In genomic region chr3:121532176-121532575, GRCm38 (mm10) we compare ENCODE assay signal across 7 mouse cellular contexts. TPM values are rescaled to one million over a fixed set of nuclear protein-coding genes. Genes with fewer than 3 reads are reported as not detected.
DNase-seq lines count a peak whose midpoint lies in the region; ATAC-seq and TF ChIP-seq lines count a peak whose summit lies in the region.

TSS of gene Slc44a3 (minus strand) at chr3:121532404.

- WGBS in forebrain, embryonic 16.5 days, result 1% methylated on average over 24 of the region's 24 CpGs
- WGBS in stomach, embryonic 14.5 days, result 6% methylated on average over 24 of the region's 24 CpGs

- peak within 1 kb of the TSS; percentile 62 for H3K9ac ChIP-seq in ES-Bruce4 (ENCODE audit: low read depth, poor library complexity, severe bottlenecking)
- peak within 1 kb of the TSS; percentile 36; the same call in 1 of the 2 replicates for H3K9ac ChIP-seq in forebrain, embryonic 16.5 days (replicated peaks; ENCODE audit: low read depth, low read length)
- H3K9ac ChIP-seq in stomach, embryonic 14.5 days (replicated peaks; ENCODE audit: low read depth, low read length), result peak within 1 kb of the TSS; percentile 25; the same call in 1 of the 2 replicates

- H3K4me3 ChIP-seq in ES-Bruce4 (ENCODE audit: low read depth, low read length), result peak within 1 kb of the TSS; percentile 69
- peak within 1 kb of the TSS; percentile 13 for H3K4me3 ChIP-seq in forebrain, embryonic 16.5 days (replicated peaks; ENCODE audit: low read length)
- peak within 1 kb of the TSS; percentile 34 for H3K4me3 ChIP-seq in stomach, embryonic 14.5 days (ENCODE audit: low read depth, low read length)

- peak within 1 kb of the TSS; percentile 27 for H3K4me2 ChIP-seq in forebrain, embryonic 16.5 days (ENCODE audit: low read length)
- H3K4me2 ChIP-seq in stomach, embryonic 14.5 days (replicated peaks; ENCODE audit: low read depth, low read length), result peak within 1 kb of the TSS; percentile 48

- no peak for TF ChIP-seq POLR2A in ES-Bruce4 (IDR thresholded peaks at IDR 0.05; ENCODE audit: insufficient read depth, low read length)

- no peaks in the 10 kb centered on the region for H3K9me3 ChIP-seq in ES-Bruce4 (replicated peaks; ENCODE audit: control insufficient read depth, insufficient read depth, low read length, poor library complexity, severe bottlenecking)
- no peaks in the 10 kb centered on the region for H3K9me3 ChIP-seq in forebrain, embryonic 16.5 days (ENCODE audit: control insufficient read depth, low read length)
- H3K9me3 ChIP-seq in stomach, embryonic 14.5 days (ENCODE audit: control insufficient read depth, low read depth, low read length), result no peaks in the 10 kb centered on the region

- H3K27me3 ChIP-seq in ES-Bruce4 (ENCODE audit: control insufficient read depth, insufficient read depth, low read length, poor library complexity, severe bottlenecking), result no peaks in the 10 kb centered on the region; the same call in 1 of the 2 replicates
- H3K27me3 ChIP-seq in forebrain, embryonic 16.5 days (replicated peaks; ENCODE audit: control insufficient read depth, insufficient read depth, low read length), result 0 out of 2 replicates have a peak, but pooled peaks cover 5% of the 10 kb centered on the region
- no peaks in the 10 kb centered on the region for H3K27me3 ChIP-seq in stomach, embryonic 14.5 days (ENCODE audit: control insufficient read depth, insufficient read depth, low read length)

- DNase-seq in adrenal gland, adult (ENCODE audit: inconsistent age in 2 of 2, low spot score in 1 of 2), result peak; percentile 66 to 84
- peak; percentile 87 for DNase-seq in kidney, postnatal 10 days
- peak; percentile 92 for DNase-seq in lung, postnatal 25 days (ENCODE audit: low spot score)
- DNase-seq in frontal cortex, postnatal 25 days (ENCODE audit: low spot score in 2 of 2), result no peak

- H3K4me1 ChIP-seq in ES-Bruce4 (ENCODE audit: control insufficient read depth, insufficient read depth, low read length), result no peaks in the 10 kb centered on the region
- H3K4me1 ChIP-seq in forebrain, embryonic 16.5 days (replicated peaks; ENCODE audit: control insufficient read depth, insufficient read depth, low read length), result peaks cover 6% of the 10 kb centered on the region
- peaks cover 33% of the 10 kb centered on the region for H3K4me1 ChIP-seq in stomach, embryonic 14.5 days (ENCODE audit: control insufficient read depth, insufficient read depth, low read length)

- peak; percentile 30 for TF ChIP-seq CTCF in ES-Bruce4 (IDR thresholded peaks at IDR 0.05; ENCODE audit: low read depth, low read length)

- ATAC-seq in forebrain, embryonic 16.5 days, result peak; percentile 43; the same call in 1 of the 2 replicates
- ATAC-seq in stomach, embryonic 14.5 days (ENCODE audit: insufficient number of reproducible peaks, insufficient read depth, low FRiP score, low read depth), result peak; percentile 88

- no peaks in the 10 kb centered on the region for H3K36me3 ChIP-seq in ES-Bruce4 (ENCODE audit: control insufficient read depth, insufficient read depth, low read length, poor library complexity, severe bottlenecking)
- no peaks in the 10 kb centered on the region for H3K36me3 ChIP-seq in forebrain, embryonic 16.5 days (ENCODE audit: control insufficient read depth, insufficient read depth)
- no peaks in the 10 kb centered on the region for H3K36me3 ChIP-seq in stomach, embryonic 14.5 days (ENCODE audit: control insufficient read depth, insufficient read depth, low read length)

- no peak within 1 kb of the TSS for H3K27ac ChIP-seq in ES-Bruce4 (ENCODE audit: insufficient read depth, low read length)
- no peak within 1 kb of the TSS for H3K27ac ChIP-seq in forebrain, embryonic 16.5 days (ENCODE audit: low read length)
- peak within 1 kb of the TSS; percentile 90 for H3K27ac ChIP-seq in stomach, embryonic 14.5 days (ENCODE audit: low read length)

- TF ChIP-seq EP300 in ES-Bruce4 (IDR thresholded peaks at IDR 0.05; ENCODE audit: insufficient read depth, low read depth, low read length), result 0 out of 2 replicates have a peak, but pooled peaks have one; percentile 31

RNA-seq across cellular contexts. Expression of gene Slc44a3, which starts in this region (rescaled TPM):
- 5.0 and 5.1 TPM in 2 replicates for polyA plus RNA-seq in ES-Bruce4 (2011; ENCODE audit: insufficient read depth, insufficient read length, low read depth, missing spikeins)
- 0.37 and 0.98 TPM in 2 replicates for polyA plus RNA-seq in forebrain, embryonic 16.5 days (2015; fragmentation: Nextera tagmentation; extraction: Ambion mirVana)
- polyA plus RNA-seq in stomach, embryonic 14.5 days (2014; fragmentation: Nextera tagmentation; extraction: Ambion mirVana), result 29.9 and 30.8 TPM in 2 replicates

Comparison
In these comparisons a context has a peak if more than half of its experiments do, and no peak if none do; other contexts are left out.
1. Peak in ATAC-seq, H3K4me3 ChIP-seq, H3K9ac ChIP-seq and H3K4me2 ChIP-seq in forebrain, embryonic 16.5 days; RNA of the gene not detected or under 1 TPM.
2. H3K4me3 ChIP-seq: peak in every context shown above with its lines; median percentile 69 in ES-Bruce4; 34 in stomach, embryonic 14.5 days; 13 in forebrain, embryonic 16.5 days.
3. DNase-seq: peak in adrenal gland, adult (2 of 2), kidney, postnatal 10 days (single experiment) and lung, postnatal 25 days (single experiment); none in frontal cortex, postnatal 25 days (0 of 2).
4. Peak in every context shown above with its lines, with median percentiles within 50 percentile points of each other: H3K9ac ChIP-seq.